In genomic region chr6:136510945-136511344, GRCm38 (mm10) we compare ENCODE assay signal across 30 mouse cellular contexts. TPM values are rescaled to one million over a fixed set of nuclear protein-coding genes. Genes with fewer than 3 reads are reported as not detected.
DNase-seq lines count a peak whose midpoint lies in the region; ATAC-seq lines count a peak whose summit lies in the region.
"Had no signal": no experiment of that assay in that cellular context is flagged by ENCODE, and none has a peak within 500 bp of the region (broad histone marks: within the 10 kb centered on the region; RNA-seq: fewer than 3 reads in every experiment).

No protein-coding gene starts in this region.

- H3K9me3 ChIP-seq in midbrain, embryonic 10.5 days (replicated peaks): peaks cover 14% of the 10 kb centered on the region
- no peaks in the 10 kb centered on the region for H3K9me3 ChIP-seq in midbrain, embryonic 11.5 days (ENCODE audit: control insufficient read depth, low read length)
- H3K9me3 ChIP-seq in kidney, embryonic 14.5 days (ENCODE audit: control insufficient read depth, low read length): peaks cover 2% of the 10 kb centered on the region; the same call in 1 of the 2 replicates
- H3K9me3 ChIP-seq: forebrain, embryonic 15.5 days; stomach, embryonic 15.5 days had no signal

- 40% methylated on average over 7 of the region's 7 CpGs for WGBS in midbrain, embryonic 10.5 days
- WGBS in midbrain, embryonic 11.5 days: 26% methylated on average over 7 of the region's 7 CpGs
- 50% methylated on average over 7 of the region's 7 CpGs for WGBS in kidney, embryonic 14.5 days

- H3K4me2 ChIP-seq in midbrain, embryonic 11.5 days: no peak overlapping the region
- no peak overlapping the region for H3K4me2 ChIP-seq in kidney, embryonic 14.5 days (replicated peaks; ENCODE audit: low read depth, low read length)
- H3K4me2 ChIP-seq: embryonic facial prominence, embryonic 12.5 days; forebrain, embryonic 15.5 days; heart, embryonic 13.5 days; hindbrain, embryonic 14.5 days; limb, embryonic 13.5 days; liver, embryonic 12.5 days; neural tube, embryonic 13.5 days; stomach, embryonic 15.5 days had no signal

- no peak overlapping the region for H3K4me3 ChIP-seq in midbrain, embryonic 10.5 days
- no peak overlapping the region for H3K4me3 ChIP-seq in midbrain, embryonic 11.5 days (ENCODE audit: low read depth, low read length)
- H3K4me3 ChIP-seq in kidney, embryonic 14.5 days (ENCODE audit: low read length): no peak overlapping the region
- H3K4me3 ChIP-seq: embryonic facial prominence, embryonic 12.5 days; forebrain, embryonic 15.5 days; gastrocnemius, adult 2 months; heart, embryonic 13.5 days; layer of hippocampus, adult 2 months; limb, embryonic 13.5 days; liver, embryonic 12.5 days; megakaryocyte, embryonic 14.5 days; myocyte; neural tube, embryonic 13.5 days; stomach, embryonic 15.5 days had no signal

- no peak overlapping the region for H3K9ac ChIP-seq in midbrain, embryonic 11.5 days (ENCODE audit: low read length)
- no peak overlapping the region for H3K9ac ChIP-seq in kidney, embryonic 14.5 days (ENCODE audit: low read depth, low read length)
- H3K9ac ChIP-seq: embryonic facial prominence, embryonic 12.5 days; forebrain, embryonic 15.5 days; heart, embryonic 13.5 days; hindbrain, embryonic 14.5 days; limb, embryonic 13.5 days; liver, embryonic 12.5 days; liver, postnatal 0 days; neural tube, embryonic 13.5 days; stomach, embryonic 15.5 days had no signal

- ATAC-seq in midbrain, embryonic 11.5 days (ENCODE audit: low FRiP score): no peak
- ATAC-seq in kidney, embryonic 14.5 days (ENCODE audit: low FRiP score, low TSS enrichment): 0 out of 2 replicates have a peak, but pooled peaks have one; percentile 35
- ATAC-seq in inflammation-experienced regulatory T-cells, adult 6 months: no peak
- ATAC-seq in activated CD4-positive, CD25-positive, alpha-beta regulatory T cell, adult 4 months: no peak
- ATAC-seq: forebrain, embryonic 15.5 days; liver, embryonic 12.5 days; liver, postnatal 0 days; lung, postnatal 0 days had no signal

- H3K4me1 ChIP-seq in midbrain, embryonic 10.5 days: peaks cover 7% of the 10 kb centered on the region
- H3K4me1 ChIP-seq in midbrain, embryonic 11.5 days (ENCODE audit: control insufficient read depth, insufficient read depth, low read length): no peaks in the 10 kb centered on the region
- H3K4me1 ChIP-seq in kidney, embryonic 14.5 days (ENCODE audit: control insufficient read depth, insufficient read depth, low read length): no peaks in the 10 kb centered on the region
- H3K4me1 ChIP-seq: embryonic facial prominence, embryonic 12.5 days; forebrain, embryonic 15.5 days; heart, embryonic 13.5 days; limb, embryonic 13.5 days; liver, embryonic 12.5 days; megakaryocyte, embryonic 14.5 days; neural tube, embryonic 13.5 days; stomach, embryonic 15.5 days had no signal

- peak overlapping the region; percentile 46; the same call in 1 of the 2 replicates for H3K27ac ChIP-seq in midbrain, embryonic 10.5 days (replicated peaks)
- H3K27ac ChIP-seq in midbrain, embryonic 11.5 days (ENCODE audit: low read depth, low read length): no peak overlapping the region; the same call in 1 of the 2 replicates
- no peak overlapping the region for H3K27ac ChIP-seq in kidney, embryonic 14.5 days (ENCODE audit: low read depth, low read length)
- H3K27ac ChIP-seq: embryonic facial prominence, embryonic 12.5 days; forebrain, embryonic 15.5 days; gastrocnemius, adult 2 months; heart, embryonic 13.5 days; hindbrain, embryonic 14.5 days; layer of hippocampus, adult 2 months; limb, embryonic 13.5 days; liver, embryonic 12.5 days; neural tube, embryonic 13.5 days; stomach, embryonic 15.5 days had no signal

- H3K27me3 ChIP-seq in midbrain, embryonic 10.5 days (ENCODE audit: low read depth, poor library complexity, severe bottlenecking): no peaks in the 10 kb centered on the region
- H3K27me3 ChIP-seq in midbrain, embryonic 11.5 days (ENCODE audit: control insufficient read depth, insufficient read depth, low read length): no peaks in the 10 kb centered on the region
- H3K27me3 ChIP-seq in kidney, embryonic 14.5 days (ENCODE audit: control insufficient read depth, insufficient read depth, low read length): no peaks in the 10 kb centered on the region
- H3K27me3 ChIP-seq: CH12.LX; embryonic facial prominence, embryonic 12.5 days; forebrain, embryonic 15.5 days; heart, embryonic 13.5 days; limb, embryonic 13.5 days; liver, embryonic 12.5 days; megakaryocyte, embryonic 14.5 days; neural tube, embryonic 13.5 days; stomach, embryonic 15.5 days had no signal

- peak; percentile 49 for DNase-seq in heart, adult 11 months
- DNase-seq in heart, postnatal 14 days: no peak
- DNase-seq in midbrain, embryonic 10.5 days (ENCODE audit: low spot score): peak; percentile 15
- DNase-seq in midbrain, embryonic 11.5 days (ENCODE audit: low spot score, missing footprints): no peak
- peak; percentile 26 for DNase-seq in kidney, postnatal 14 days
- DNase-seq: adrenal gland, postnatal 25 days; cerebellum, adult 11-12 months; cerebellum, adult 9-11 months; embryo, embryonic 11 days; gastrocnemius, adult 2 months; heart, postnatal 10 days; liver, postnatal 0 days; lung, postnatal 4 days; right cerebral cortex, postnatal 25 days had no signal

- intact Hi-C loops in heart, postnatal 14 days (cut with DNase I): no loop called here

- no peaks in the 10 kb centered on the region for H3K36me3 ChIP-seq in midbrain, embryonic 10.5 days
- H3K36me3 ChIP-seq in midbrain, embryonic 11.5 days (ENCODE audit: control insufficient read depth, insufficient read depth, low read length): no peaks in the 10 kb centered on the region
- no peaks in the 10 kb centered on the region for H3K36me3 ChIP-seq in kidney, embryonic 14.5 days (ENCODE audit: control insufficient read depth, insufficient read depth, low read length)
- H3K36me3 ChIP-seq: embryonic facial prominence, embryonic 12.5 days; forebrain, embryonic 15.5 days; heart, embryonic 13.5 days; limb, embryonic 13.5 days; liver, embryonic 12.5 days; neural tube, embryonic 13.5 days; stomach, embryonic 15.5 days had no signal

RNA-seq across cellular contexts. Expression of gene Atf7ip, which starts 5.0 kb away (rescaled TPM):
- total RNA-seq in heart, postnatal 14 days (2021): 100 to 1,000 TPM in 1 of 2 experiments, 10 to 100 TPM in 1; 92.6 to 107 TPM
- 37.4 and 45.7 TPM in 2 replicates for polyA plus RNA-seq in midbrain, embryonic 10.5 days (2016; fragmentation: Nextera tagmentation; extraction: Ambion mirVana)
- 43.4 and 46.8 TPM in 2 replicates for polyA plus RNA-seq in midbrain, embryonic 11.5 days (2014; fragmentation: Nextera tagmentation; extraction: Ambion mirVana)
- polyA plus RNA-seq in kidney, embryonic 14.5 days (2014; fragmentation: Nextera tagmentation; extraction: Ambion mirVana): 31.3 and 54.2 TPM in 2 replicates
- polyA plus RNA-seq in inflammation-experienced regulatory T-cells, adult 6 months (2017; shearing (Covaris generic)): 10 to 100 TPM; 79.8 to 94.2 (median 91.2) TPM
- 10 to 100 TPM; 72.8 to 79.5 TPM for polyA plus RNA-seq in activated CD4-positive, CD25-positive, alpha-beta regulatory T cell, adult 4 months (2017; shearing (Covaris generic))

Comparison
In these comparisons a context has a peak if more than half of its experiments do, and no peak if none do; other contexts are left out.
1. DNase-seq: peak in heart, adult 11 months (single experiment), midbrain, embryonic 10.5 days (single experiment) and kidney, postnatal 14 days (single experiment); none in heart, postnatal 14 days (0 of 2) and midbrain, embryonic 11.5 days (single experiment).